Mouse (Mus musculus): ENCODE measurements around the gene Eif3l. TPM values are rescaled to one million over a fixed set of nuclear protein-coding genes. Genes with fewer than 3 reads are reported as not detected.
A peak's percentile ranks its signal among the peaks of the same experiment; 100 is the strongest.

The Eif3l gene
- polyA plus RNA-seq, 1 experiment = 9.1 TPM

- H3K9me3 ChIP-seq = no peaks in the 10 kb centered on the region
- peaks cover 45% of the 10 kb centered on the region for H3K36me3 ChIP-seq (replicated peaks; ENCODE audit: low read length)
- H3K4me3 ChIP-seq (replicated peaks) = peak overlapping the region; percentile 97
- TF ChIP-seq GATA1 (IDR thresholded peaks at IDR 0.05; ENCODE audit: borderline replicate concordance, low read length) (no peak), FLI1 (IDR thresholded peaks at IDR 0.05; ENCODE audit: low read length) (no peak)
- no peaks in the 10 kb centered on the region for H3K27me3 ChIP-seq (replicated peaks)
- H3K4me1 ChIP-seq = peaks cover 40% of the 10 kb centered on the region
These were observed 833 bp downstream of the Eif3l start for GRCm38 (mm10) chr15:79075658-79076365.

- peaks cover 83% of the 10 kb centered on the region for H3K36me3 ChIP-seq (replicated peaks; ENCODE audit: low read length)
These were observed 4.6 kb downstream of the Eif3l start for GRCm38 (mm10) chr15:79079567-79079966.

GRCm38 (mm10) chr15:79092284-79092683 is 17.3 kb downstream of the Eif3l start:
- Histone ChIP-seq H3K4me3 (replicated peaks) (no peak overlapping the region), H3K36me3 (replicated peaks; ENCODE audit: low read length) (peaks cover 88% of the 10 kb centered on the region), H3K9me3 (no peaks in the 10 kb centered on the region), H3K4me1 (peaks cover 38% of the 10 kb centered on the region), H3K27me3 (replicated peaks) (no peaks in the 10 kb centered on the region)
- TF ChIP-seq GATA1 (IDR thresholded peaks at IDR 0.05; ENCODE audit: borderline replicate concordance, low read length) = no peak

More at GRCm38 (mm10) chr15:79079567-79079966, 4.6 kb downstream of the Eif3l start:
- Histone ChIP-seq H3K4me3 (replicated peaks) (no peak overlapping the region), H3K27me3 (replicated peaks) (no peaks in the 10 kb centered on the region), H3K4me1 (peaks cover 19% of the 10 kb centered on the region), H3K9me3 (no peaks in the 10 kb centered on the region)
- TF ChIP-seq GATA1 (IDR thresholded peaks at IDR 0.05; ENCODE audit: borderline replicate concordance, low read length) (no peak), FLI1 (IDR thresholded peaks at IDR 0.05; ENCODE audit: low read length) (no peak)

- Histone ChIP-seq H3K36me3 (replicated peaks; ENCODE audit: low read length) (peaks cover 81% of the 10 kb centered on the region), H3K4me3 (replicated peaks) (no peak overlapping the region), H3K9me3 (no peaks in the 10 kb centered on the region), H3K4me1 (peaks cover 47% of the 10 kb centered on the region), H3K27me3 (replicated peaks) (no peaks in the 10 kb centered on the region)
- TF ChIP-seq GATA1 (IDR thresholded peaks at IDR 0.05; ENCODE audit: borderline replicate concordance, low read length) (no peak), FLI1 (IDR thresholded peaks at IDR 0.05; ENCODE audit: low read length) (no peak)
These were observed 18.3 kb downstream of the Eif3l start for GRCm38 (mm10) chr15:79093083-79093839.

GRCm38 (mm10) chr15:79095483-79095882 is 20.5 kb downstream of the Eif3l start:
- H3K4me3 ChIP-seq (replicated peaks) = no peak overlapping the region
- H3K9me3 ChIP-seq = no peaks in the 10 kb centered on the region
- H3K36me3 ChIP-seq (replicated peaks; ENCODE audit: low read length) = peaks cover 59% of the 10 kb centered on the region
- peaks cover 11% of the 10 kb centered on the region for H3K27me3 ChIP-seq (replicated peaks)
- TF ChIP-seq FLI1 (IDR thresholded peaks at IDR 0.05; ENCODE audit: low read length) (no peak), GATA1 (IDR thresholded peaks at IDR 0.05; ENCODE audit: borderline replicate concordance, low read length) (no peak)
- peaks cover 56% of the 10 kb centered on the region for H3K4me1 ChIP-seq

GRCm38 (mm10) chr15:79096556-79096955 is 21.6 kb downstream of the Eif3l start:
- H3K9me3 ChIP-seq = no peaks in the 10 kb centered on the region
- H3K36me3 ChIP-seq (replicated peaks; ENCODE audit: low read length) = peaks cover 49% of the 10 kb centered on the region
- H3K27me3 ChIP-seq (replicated peaks) = peaks cover 20% of the 10 kb centered on the region
- peaks cover 56% of the 10 kb centered on the region for H3K4me1 ChIP-seq
- no peak overlapping the region for H3K4me3 ChIP-seq (replicated peaks)
- no peak for TF ChIP-seq FLI1 (IDR thresholded peaks at IDR 0.05; ENCODE audit: low read length)
- TF ChIP-seq GATA1 (IDR thresholded peaks at IDR 0.05; ENCODE audit: borderline replicate concordance, low read length) = no peak

- Histone ChIP-seq H3K4me1 (peaks cover 54% of the 10 kb centered on the region), H3K4me3 (replicated peaks) (no peak overlapping the region), H3K27me3 (replicated peaks) (peaks cover 24% of the 10 kb centered on the region), H3K9me3 (no peaks in the 10 kb centered on the region), H3K36me3 (replicated peaks; ENCODE audit: low read length) (peaks cover 43% of the 10 kb centered on the region)
- no peak for TF ChIP-seq GATA1 (IDR thresholded peaks at IDR 0.05; ENCODE audit: borderline replicate concordance, low read length)
- TF ChIP-seq FLI1 (IDR thresholded peaks at IDR 0.05; ENCODE audit: low read length) = no peak
These were observed 22.2 kb downstream of the Eif3l start for GRCm38 (mm10) chr15:79097135-79097534.

- Histone ChIP-seq H3K9me3 (no peaks in the 10 kb centered on the region), H3K4me3 (replicated peaks) (peak overlapping the region; percentile 56), H3K4me1 (peaks cover 50% of the 10 kb centered on the region), H3K36me3 (replicated peaks; ENCODE audit: low read length) (peaks cover 38% of the 10 kb centered on the region), H3K27me3 (replicated peaks) (peaks cover 26% of the 10 kb centered on the region)
- TF ChIP-seq FLI1 (IDR thresholded peaks at IDR 0.05; ENCODE audit: low read length) = no peak
- TF ChIP-seq GATA1 (IDR thresholded peaks at IDR 0.05; ENCODE audit: borderline replicate concordance, low read length) = no peak
These were observed 22.6 kb downstream of the Eif3l start for GRCm38 (mm10) chr15:79097611-79098025.

- TF ChIP-seq FLI1 (IDR thresholded peaks at IDR 0.05; ENCODE audit: low read length) (no peak), GATA1 (IDR thresholded peaks at IDR 0.05; ENCODE audit: borderline replicate concordance, low read length) (no peak)
- Histone ChIP-seq H3K27me3 (replicated peaks) (peaks cover 28% of the 10 kb centered on the region), H3K4me1 (peaks cover 44% of the 10 kb centered on the region), H3K9me3 (no peaks in the 10 kb centered on the region), H3K4me3 (replicated peaks) (no peak overlapping the region), H3K36me3 (replicated peaks; ENCODE audit: low read length) (peaks cover 32% of the 10 kb centered on the region)
These were observed 23.2 kb downstream of the Eif3l start for GRCm38 (mm10) chr15:79098220-79098619.

- Histone ChIP-seq H3K27me3 (replicated peaks) (peaks cover 31% of the 10 kb centered on the region), H3K4me3 (replicated peaks) (peak overlapping the region; percentile 53), H3K9me3 (no peaks in the 10 kb centered on the region), H3K36me3 (replicated peaks; ENCODE audit: low read length) (peaks cover 25% of the 10 kb centered on the region), H3K4me1 (peaks cover 37% of the 10 kb centered on the region)
- no peak for TF ChIP-seq GATA1 (IDR thresholded peaks at IDR 0.05; ENCODE audit: borderline replicate concordance, low read length)
- TF ChIP-seq FLI1 (IDR thresholded peaks at IDR 0.05; ENCODE audit: low read length) = no peak
These were observed 23.9 kb downstream of the Eif3l start for GRCm38 (mm10) chr15:79098868-79099267.

All from megakaryocyte, embryonic 14.5 days (primary cell).